Mouse (Mus musculus) sigmoid colon, adult 10 weeks (tissue): Measurements from ENCODE around the gene Cyp2u1. TPM values are rescaled to one million over a fixed set of nuclear protein-coding genes. Genes with fewer than 3 reads are reported as not detected.

Experiments used
- polyA plus RNA-seq: library from polyadenylated mRNA; stranded (reverse); fragments of 350-450 nt; fragmentation: Illumina TruSeq; extraction: RNeasy Lipid Tissue Mini Kit (QIAGEN cat#74804); gene quantifications from one replicate; pipeline ENCODE4 v1.2.3, GENCODE M21; 2014; ENCODE audit warnings: low read depth, low replicate concordance

Gene Cyp2u1
- polyA plus RNA-seq: 0.32 TPM

DNA sequence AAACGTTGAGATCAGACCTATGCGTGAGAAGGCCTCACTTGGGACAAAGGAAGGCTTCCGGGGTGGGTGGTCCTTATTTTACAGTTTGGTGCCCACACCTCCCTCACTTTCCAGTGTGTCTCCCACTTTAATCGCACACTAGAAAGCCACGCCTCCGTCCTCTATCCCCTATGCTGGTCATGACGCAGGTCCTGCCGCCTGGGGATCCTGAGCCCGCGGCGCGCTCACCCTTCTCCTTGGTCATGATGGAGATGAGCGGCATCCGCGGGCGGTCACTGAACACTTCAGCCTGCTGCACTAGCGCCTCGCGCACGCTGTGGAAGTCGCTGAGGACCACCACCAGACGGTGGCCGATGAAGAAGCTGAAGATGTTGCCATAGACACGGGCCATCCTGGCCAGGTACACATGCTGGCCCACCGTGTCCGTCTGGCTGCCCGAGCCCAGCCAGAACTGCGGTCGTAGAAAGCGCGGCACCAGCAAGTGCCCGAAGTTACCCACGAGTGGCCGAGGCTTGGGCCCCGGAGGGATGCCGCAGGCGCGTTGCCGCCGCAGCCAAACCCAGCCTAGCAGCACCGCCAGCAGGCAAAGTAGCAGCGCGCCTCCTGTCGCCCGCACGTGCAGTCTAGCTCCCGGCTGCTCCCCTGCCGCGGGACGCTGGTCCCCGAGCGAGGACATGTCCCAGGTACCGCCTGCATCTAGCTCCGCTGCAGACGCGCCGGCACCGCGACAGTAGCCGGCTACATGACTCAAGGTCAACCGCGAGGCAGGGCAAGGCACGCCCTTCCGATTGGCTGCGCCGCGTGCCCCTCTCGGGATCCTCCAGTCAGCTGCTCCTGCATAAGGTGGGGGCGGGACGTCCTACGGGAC lies at the start of gene Cyp2u1:
Gene Cyp2u1, minus strand, starts transcription at position 776 of the 868 bp plus-strand sequence.

DNA sequence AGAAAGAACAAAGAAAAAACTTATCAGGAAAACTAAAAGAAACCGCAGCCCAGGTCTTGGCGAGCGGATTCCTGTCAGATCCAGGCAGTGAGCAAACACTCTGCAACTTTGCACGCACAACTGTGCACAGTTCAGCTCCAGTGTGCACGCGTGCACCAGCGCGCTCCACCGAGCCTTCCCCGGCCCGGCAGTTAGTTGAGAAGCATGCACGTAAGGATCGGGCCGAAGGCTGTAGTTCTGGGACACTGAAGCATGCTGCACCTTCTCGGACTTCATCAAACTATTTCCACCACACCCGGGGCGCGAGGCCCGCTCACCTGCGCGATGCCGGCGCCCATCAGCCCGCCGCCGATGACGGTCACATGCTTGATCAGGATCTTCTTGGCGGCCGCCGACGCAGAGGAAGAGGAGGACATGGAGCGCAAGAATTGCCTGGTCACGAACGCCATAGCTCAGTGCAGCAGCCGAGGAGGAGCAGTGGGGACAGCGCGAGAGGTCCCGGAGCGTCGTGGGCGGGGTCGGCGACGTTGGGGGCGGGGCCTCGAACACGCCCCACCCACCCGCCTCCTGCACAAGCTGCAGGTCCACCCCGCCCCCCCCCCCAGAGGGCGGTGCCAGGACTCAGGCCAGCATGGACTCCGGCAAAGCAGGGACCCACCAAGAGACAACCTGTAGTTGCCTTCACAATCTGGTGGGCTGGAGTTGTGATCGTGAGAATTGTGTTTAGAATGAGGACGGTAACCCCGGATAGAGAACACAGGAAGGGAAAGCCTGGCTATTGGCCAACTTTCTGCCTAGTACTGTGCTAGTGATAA lies 31.3 kb downstream of the Cyp2u1 start, which contains the start of gene Hadh:
Gene Hadh, minus strand, starts transcription at position 543 of the 815 bp plus-strand sequence.

Other genes starting within 250 kb of the Cyp2u1 start
- 2.3 TPM for gene Lef1, start 192.8 kb downstream of the Cyp2u1 start, polyA plus RNA-seq
- 183 TPM for gene Hadh, start 31.1 kb downstream of the Cyp2u1 start, polyA plus RNA-seq
- 47.1 TPM for gene Sgms2, start 188.2 kb upstream of the Cyp2u1 start, polyA plus RNA-seq